Mouse (Mus musculus): ENCODE data around the gene Cr1l. TPM values are rescaled to one million over a fixed set of nuclear protein-coding genes. Genes with fewer than 3 reads are reported as not detected.

Gene Cr1l
- 40.9 and 46.2 TPM in 2 replicates for polyA plus RNA-seq (2016; fragmentation: Nextera tagmentation; extraction: Ambion mirVana)

GRCm38 (mm10) chr1:195130953-195131674 lies at the start of gene Cr1l:
Gene Cr1l, minus strand, starts transcription at chr1:195131586.
- peak within 1 kb of the TSS; percentile 97 for H3K27ac ChIP-seq
- under 1% methylated on average over 31 of the region's 31 CpGs for WGBS

DNA sequence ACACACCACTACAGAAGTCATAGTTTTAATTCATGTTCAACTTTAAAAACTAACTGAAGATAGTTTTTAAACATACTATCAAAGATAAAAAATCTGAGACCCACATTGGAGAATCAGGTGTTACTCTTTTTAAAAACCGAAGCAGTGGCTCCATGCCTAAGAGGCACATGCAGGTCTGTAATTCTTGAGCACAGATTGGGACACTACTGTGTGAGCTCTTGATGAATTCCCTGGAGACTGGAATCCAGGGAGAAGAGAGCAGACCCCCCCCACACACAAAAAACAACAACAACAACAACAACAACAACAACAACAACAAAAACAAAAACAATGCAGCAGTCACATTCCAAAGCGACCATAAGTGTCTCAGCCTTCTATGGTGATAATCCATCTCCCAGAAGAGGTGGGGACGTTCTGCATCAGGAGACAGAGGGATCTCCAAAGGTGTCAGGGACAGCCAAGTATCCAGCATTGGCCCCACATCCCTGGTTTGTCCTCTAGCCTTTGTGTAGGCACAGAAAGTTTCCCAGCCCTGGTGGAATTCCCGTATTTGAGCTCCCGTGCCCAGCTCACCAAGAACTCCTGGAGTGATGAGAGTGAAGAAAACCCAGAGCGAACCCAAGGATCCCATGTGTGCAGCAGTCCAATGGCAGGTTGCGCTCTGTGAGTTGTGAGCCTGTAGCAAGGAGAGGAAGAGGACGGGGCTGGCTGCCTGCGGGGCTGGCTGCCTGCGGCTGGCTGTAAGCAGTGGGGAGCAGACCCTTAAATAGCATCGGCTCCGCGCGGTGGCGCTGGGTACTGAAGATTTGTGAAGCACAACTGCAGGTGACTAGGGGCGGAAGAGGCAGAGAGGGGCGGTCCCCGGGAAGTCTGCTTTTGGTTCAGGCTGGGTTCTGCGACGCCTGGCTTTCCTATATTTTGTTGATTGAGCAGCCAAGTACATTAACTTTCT lies 44.9 kb upstream of the Cr1l start, which contains the start of gene Cr2:
Cr2 (minus strand) TSS at position 737 of the 952 bp plus-strand sequence.
- H3K4me3 ChIP-seq: peak within 1 kb of the TSS; percentile 47
- H3K27me3 ChIP-seq (ENCODE audit: poor library complexity, severe bottlenecking): no peaks in the 10 kb centered on the region
- peaks cover 5% of the 10 kb centered on the region for H3K4me1 ChIP-seq
- 10% methylated on average over 20 of the region's 20 CpGs for WGBS
- no peaks in the 10 kb centered on the region for H3K36me3 ChIP-seq (replicated peaks)
- peak within 1 kb of the TSS; percentile 77 for H3K27ac ChIP-seq
- no peaks in the 10 kb centered on the region for H3K9me3 ChIP-seq
- DNase-seq (ENCODE audit: extremely low spot score, low spot score): peak; percentile 81

More at GRCm38 (mm10) chr1:195130953-195131674, at the start of gene Cr1l:
- H3K4me3 ChIP-seq: peak within 1 kb of the TSS; percentile 67
- H3K4me1 ChIP-seq: peaks cover 15% of the 10 kb centered on the region
- peaks cover 24% of the 10 kb centered on the region for H3K36me3 ChIP-seq (replicated peaks)
- H3K27me3 ChIP-seq (ENCODE audit: poor library complexity, severe bottlenecking): no peaks in the 10 kb centered on the region
- H3K9me3 ChIP-seq: no peaks in the 10 kb centered on the region
- DNase-seq (ENCODE audit: extremely low spot score, low spot score): peak; percentile 85

- WGBS: 82% methylated on average over 9 of the region's 9 CpGs
- Histone ChIP-seq H3K9me3 (no peaks in the 10 kb centered on the region), H3K27me3 (ENCODE audit: poor library complexity, severe bottlenecking) (no peaks in the 10 kb centered on the region), H3K4me3 (no peak overlapping the region), H3K27ac (no peak overlapping the region), H3K36me3 (replicated peaks) (no peaks in the 10 kb centered on the region), H3K4me1 (no peaks in the 10 kb centered on the region)
- DNase-seq (ENCODE audit: extremely low spot score, low spot score): no peak
Observed at GRCm38 (mm10) chr1:195164996-195165755, 33.8 kb upstream of the Cr1l start.

DNA sequence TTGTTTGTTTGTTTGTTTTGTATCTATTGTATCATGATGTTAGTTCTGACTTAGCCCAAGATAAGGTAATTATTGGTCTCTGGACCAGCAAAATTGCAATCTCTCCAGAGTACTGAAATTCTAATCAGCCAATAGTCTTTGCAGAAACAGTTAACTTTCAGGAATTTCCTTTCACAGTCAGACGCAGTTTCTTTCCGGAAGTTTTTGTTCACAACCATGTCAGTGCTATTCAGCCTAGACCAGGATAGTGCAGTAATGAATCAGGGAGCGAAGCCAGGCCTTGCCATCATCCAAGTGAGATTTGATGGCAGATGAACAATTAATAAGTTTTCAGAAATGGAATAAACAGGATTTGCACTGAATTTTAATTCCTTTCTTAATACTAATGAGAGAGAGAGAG lies 684 bp upstream of the Cr1l start:
- H3K4me3 ChIP-seq: peak overlapping the region; percentile 67
- H3K27me3 ChIP-seq (ENCODE audit: poor library complexity, severe bottlenecking): no peaks in the 10 kb centered on the region
- peaks cover 15% of the 10 kb centered on the region for H3K4me1 ChIP-seq
- 75% methylated on average over 3 of the region's 3 CpGs for WGBS
- no peaks in the 10 kb centered on the region for H3K9me3 ChIP-seq
- H3K27ac ChIP-seq: no peak overlapping the region
- peaks cover 19% of the 10 kb centered on the region for H3K36me3 ChIP-seq (replicated peaks)
- no peak for DNase-seq (ENCODE audit: extremely low spot score, low spot score)

GRCm38 (mm10) chr1:195131675-195132015 lies 259 bp upstream of the Cr1l start:
- H3K4me1 ChIP-seq: peaks cover 15% of the 10 kb centered on the region
- no peak for DNase-seq (ENCODE audit: extremely low spot score, low spot score)
- WGBS: 35% methylated on average over 4 of the region's 4 CpGs
- H3K36me3 ChIP-seq (replicated peaks): peaks cover 23% of the 10 kb centered on the region
- H3K27me3 ChIP-seq (ENCODE audit: poor library complexity, severe bottlenecking): no peaks in the 10 kb centered on the region
- H3K9me3 ChIP-seq: no peaks in the 10 kb centered on the region
- peak overlapping the region; percentile 97 for H3K27ac ChIP-seq
- peak overlapping the region; percentile 67 for H3K4me3 ChIP-seq

DNA sequence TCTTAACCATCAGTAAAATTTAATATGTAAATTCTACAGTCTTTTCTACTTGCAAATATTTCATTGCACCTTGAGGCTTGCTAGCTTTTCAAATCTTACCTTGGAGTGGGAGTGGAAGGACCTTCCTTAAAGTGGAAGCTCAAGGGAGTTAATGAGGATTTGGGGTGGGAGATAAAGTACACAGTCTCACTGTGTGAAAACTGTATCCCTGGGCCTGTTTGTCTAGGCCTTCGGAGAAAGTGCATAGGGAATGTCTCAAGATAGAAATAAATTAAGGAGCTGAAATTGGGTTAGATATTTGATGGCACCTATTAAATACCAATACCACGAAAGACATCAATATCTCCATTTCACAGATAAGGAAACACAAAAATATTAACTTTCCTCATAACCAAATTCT lies 907 bp downstream of the Cr1l start:
- peak overlapping the region; percentile 67 for H3K4me3 ChIP-seq
- H3K4me1 ChIP-seq: peaks cover 15% of the 10 kb centered on the region
- peaks cover 27% of the 10 kb centered on the region for H3K36me3 ChIP-seq (replicated peaks)
- DNase-seq (ENCODE audit: extremely low spot score, low spot score): no peak
- 19% methylated on average over 2 of the region's 2 CpGs for WGBS
- H3K9me3 ChIP-seq: no peaks in the 10 kb centered on the region
- no peaks in the 10 kb centered on the region for H3K27me3 ChIP-seq (ENCODE audit: poor library complexity, severe bottlenecking)
- peak overlapping the region; percentile 97 for H3K27ac ChIP-seq

DNA sequence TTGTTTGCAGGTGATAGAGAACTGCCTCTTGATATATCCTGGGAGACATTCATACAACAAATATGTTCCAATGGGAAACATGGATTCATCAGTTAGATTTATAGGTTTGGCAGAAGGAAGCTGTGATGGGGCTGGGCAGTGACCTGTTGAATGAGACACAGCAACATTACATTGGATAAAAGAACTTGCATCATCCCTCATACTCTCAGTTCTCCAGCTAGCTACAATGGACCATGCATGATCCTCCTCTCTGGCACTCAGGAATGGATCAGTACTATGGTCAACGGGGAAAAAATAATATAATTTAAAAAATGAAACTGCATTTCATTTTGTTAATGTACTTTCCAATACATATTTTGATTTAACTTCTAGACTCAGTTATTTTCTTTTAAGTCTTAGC lies 1.5 kb downstream of the Cr1l start:
- Histone ChIP-seq H3K27ac (no peak overlapping the region), H3K9me3 (no peaks in the 10 kb centered on the region), H3K36me3 (replicated peaks) (peaks cover 31% of the 10 kb centered on the region), H3K4me3 (peak overlapping the region; percentile 67; the same call in 1 of the 2 replicates), H3K27me3 (ENCODE audit: poor library complexity, severe bottlenecking) (no peaks in the 10 kb centered on the region), H3K4me1 (peaks cover 15% of the 10 kb centered on the region)
- DNase-seq (ENCODE audit: extremely low spot score, low spot score): no peak
- 83% methylated on average over 1 of the region's 1 CpGs for WGBS

DNA sequence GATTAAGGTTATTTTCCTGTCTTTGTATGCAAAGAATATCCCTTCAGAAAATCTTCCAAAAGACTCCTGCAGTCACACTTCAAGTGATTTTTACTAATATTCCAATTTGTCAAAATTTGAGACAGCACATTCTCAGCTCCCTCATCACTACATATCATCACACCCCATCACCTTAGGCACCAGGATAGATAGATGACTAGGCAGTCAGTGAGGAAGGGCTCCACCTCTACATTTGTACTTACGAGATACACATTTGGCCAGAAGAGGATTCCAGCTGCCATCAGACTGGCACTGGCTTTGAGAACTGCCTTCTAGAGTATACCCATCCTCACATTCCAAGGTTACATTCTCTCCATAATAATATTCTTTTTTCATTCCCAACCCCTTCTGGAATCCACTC lies 17.0 kb downstream of the Cr1l start:
- H3K27me3 ChIP-seq (ENCODE audit: poor library complexity, severe bottlenecking): no peaks in the 10 kb centered on the region
- no peaks in the 10 kb centered on the region for H3K4me1 ChIP-seq
- 91% methylated on average over 1 of the region's 1 CpGs for WGBS
- no peak for DNase-seq (ENCODE audit: extremely low spot score, low spot score)
- H3K9me3 ChIP-seq: no peaks in the 10 kb centered on the region
- no peak overlapping the region for H3K27ac ChIP-seq
- peaks cover 64% of the 10 kb centered on the region for H3K36me3 ChIP-seq (replicated peaks)
- H3K4me3 ChIP-seq: no peak overlapping the region

GRCm38 (mm10) chr1:195113621-195114020 lies 17.8 kb downstream of the Cr1l start:
- no peaks in the 10 kb centered on the region for H3K27me3 ChIP-seq (ENCODE audit: poor library complexity, severe bottlenecking)
- H3K36me3 ChIP-seq (replicated peaks): peaks cover 64% of the 10 kb centered on the region
- H3K9me3 ChIP-seq: no peaks in the 10 kb centered on the region
- no peak overlapping the region for H3K4me3 ChIP-seq
- 92% methylated on average over 4 of the region's 4 CpGs for WGBS
- no peak for DNase-seq (ENCODE audit: extremely low spot score, low spot score)
- H3K27ac ChIP-seq: no peak overlapping the region
- H3K4me1 ChIP-seq: no peaks in the 10 kb centered on the region

DNA sequence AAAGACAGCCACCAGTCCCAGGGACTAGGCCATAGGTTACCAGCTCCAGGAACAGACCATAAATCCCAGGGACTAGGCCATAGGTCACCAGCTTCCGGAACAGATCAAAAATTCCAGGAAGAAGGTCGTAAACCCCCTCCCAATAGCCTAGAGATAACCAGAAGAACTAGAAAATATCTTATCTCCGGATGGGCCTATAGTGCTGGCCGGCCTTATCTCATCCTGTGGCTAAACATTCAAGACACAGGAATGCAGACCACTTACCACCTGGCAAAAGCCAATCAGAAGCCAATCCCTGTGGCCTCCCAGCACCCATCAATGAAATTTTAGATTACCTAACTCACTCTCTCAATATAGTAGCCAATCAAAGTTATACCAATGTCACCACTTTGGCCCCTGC lies 30.7 kb downstream of the Cr1l start:
- no peaks in the 10 kb centered on the region for H3K9me3 ChIP-seq
- DNase-seq (ENCODE audit: extremely low spot score, low spot score): no peak
- H3K4me3 ChIP-seq: no peak overlapping the region
- no peaks in the 10 kb centered on the region for H3K27me3 ChIP-seq (ENCODE audit: poor library complexity, severe bottlenecking)
- no peak overlapping the region for H3K27ac ChIP-seq
- 88% methylated on average over 4 of the region's 4 CpGs for WGBS
- peaks cover 61% of the 10 kb centered on the region for H3K36me3 ChIP-seq (replicated peaks)
- H3K4me1 ChIP-seq: no peaks in the 10 kb centered on the region

GRCm38 (mm10) chr1:195098004-195098403 lies 33.4 kb downstream of the Cr1l start:
- H3K4me1 ChIP-seq: no peaks in the 10 kb centered on the region
- 98% methylated on average over 1 of the region's 1 CpGs for WGBS
- no peak overlapping the region for H3K4me3 ChIP-seq
- no peak overlapping the region for H3K27ac ChIP-seq
- no peaks in the 10 kb centered on the region for H3K27me3 ChIP-seq (ENCODE audit: poor library complexity, severe bottlenecking)
- no peak for DNase-seq (ENCODE audit: extremely low spot score, low spot score)
- H3K9me3 ChIP-seq: no peaks in the 10 kb centered on the region
- peaks cover 42% of the 10 kb centered on the region for H3K36me3 ChIP-seq (replicated peaks)

- DNase-seq (ENCODE audit: extremely low spot score, low spot score): peak; percentile 78
- 2% methylated on average over 14 of the region's 14 CpGs for WGBS
- no peaks in the 10 kb centered on the region for H3K9me3 ChIP-seq
- peak within 1 kb of the TSS; percentile 59 for H3K4me3 ChIP-seq
- H3K27ac ChIP-seq: peak within 1 kb of the TSS; percentile 83
- H3K36me3 ChIP-seq (replicated peaks): peaks cover 11% of the 10 kb centered on the region; the same call in 1 of the 2 replicates
- H3K27me3 ChIP-seq (ENCODE audit: poor library complexity, severe bottlenecking): no peaks in the 10 kb centered on the region
- H3K4me1 ChIP-seq: peaks cover 14% of the 10 kb centered on the region
Observed at GRCm38 (mm10) chr1:195092220-195092720, 39.1 kb downstream of the Cr1l start, which contains the start of gene Cd46. Gene Cd46, minus strand, starts transcription at chr1:195092249.

Data from forebrain, embryonic 10.5 days (tissue).